Mouse (Mus musculus) ES-E14 (cell line): ENCODE data around the gene Rad50.

ENCODE experiments used
- HCFC1 ChIP-seq: IDR thresholded peaks from 2 replicates; pipeline ENCODE4 v1.6.1; 2012; ENCODE audit warnings: low read length, inconsistent platforms, borderline replicate concordance; ENCODE audit not compliant: insufficient read depth
- MAFK ChIP-seq: IDR thresholded peaks from 2 replicates; pipeline ENCODE4 v1.6.1; 2014; ENCODE audit warnings: mild to moderate bottlenecking, low read depth, low read length, inconsistent platforms; ENCODE audit not compliant: insufficient read depth
- ZC3H11A ChIP-seq: IDR thresholded peaks from 2 replicates; pipeline ENCODE4 v1.6.1; 2012; ENCODE audit warnings: low read depth, mild to moderate bottlenecking, inconsistent platforms, low read length, borderline replicate concordance
- ZNF384 ChIP-seq: IDR thresholded peaks from 2 replicates; pipeline ENCODE4 v1.6.1; 2012; ENCODE audit warnings: low read depth, low read length, inconsistent platforms

GRCm38 (mm10) chr11:53734970-53735681 lies 28.0 kb upstream of the Rad50 start:
- TF ChIP-seq HCFC1 (no peak), ZNF384 (no peak), MAFK (no peak), ZC3H11A (no peak)
